Mouse (Mus musculus): ENCODE data around the gene 2210408I21Rik.
"Not testable (repeated sequence)": the region's sequence is repeated elsewhere in the genome, so short reads cannot be mapped to it uniquely, and the experiment has no call there.

2210408I21Rik gene

DNA sequence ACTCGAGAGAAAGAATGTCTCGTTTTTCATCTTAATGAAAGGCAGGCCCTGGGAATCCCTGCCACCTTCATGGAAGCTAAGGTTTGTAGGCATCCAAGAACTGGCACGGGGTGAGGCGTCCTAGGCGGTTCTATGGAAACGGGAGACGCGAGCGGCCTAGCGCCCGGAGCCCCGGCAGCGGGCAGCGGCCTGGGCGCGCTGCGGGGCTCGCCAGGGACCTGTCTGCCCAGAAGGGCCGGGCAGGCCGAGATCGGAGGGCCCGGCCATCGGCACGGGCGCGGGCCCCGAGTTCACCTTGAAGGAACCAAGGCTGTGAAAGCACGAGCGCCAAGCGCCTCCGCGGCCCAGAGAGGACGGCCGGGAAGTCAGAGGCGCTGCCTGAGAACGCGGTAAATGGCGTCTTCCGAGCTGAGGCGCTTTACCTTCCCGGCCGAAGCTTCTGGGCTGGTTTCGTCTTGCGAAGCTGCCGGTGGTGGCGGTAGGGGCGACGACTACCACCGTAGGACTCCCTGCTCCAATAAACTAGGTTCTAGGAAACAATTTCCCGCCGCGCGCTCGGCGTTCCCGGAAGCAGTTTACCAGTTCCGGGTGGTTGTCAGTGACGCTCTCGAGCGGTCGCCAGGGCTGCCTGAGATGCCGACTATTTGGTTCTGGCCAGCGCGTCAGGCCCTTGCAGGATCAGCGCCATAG, at the start of gene 2210408I21Rik, which contains the start of gene Slf1:
Gene 2210408I21Rik, plus strand, starts transcription at position 610 of the 690 bp plus-strand sequence.
Gene Slf1, minus strand, starts transcription at position 543 of the 690 bp plus-strand sequence.
- peak; percentile 91 for DNase-seq

GRCm38 (mm10) chr13:77092876-77093275, 42.5 kb upstream of the 2210408I21Rik start:
- DNase-seq = not testable (repeated sequence)

- DNase-seq = no peak
Measured at GRCm38 (mm10) chr13:77107734-77108133, 27.6 kb upstream of the 2210408I21Rik start.

GRCm38 (mm10) chr13:77118695-77119094, 16.6 kb upstream of the 2210408I21Rik start:
- no peak for DNase-seq

GRCm38 (mm10) chr13:77125159-77125558, 10.2 kb upstream of the 2210408I21Rik start:
- no peak for DNase-seq

DNA sequence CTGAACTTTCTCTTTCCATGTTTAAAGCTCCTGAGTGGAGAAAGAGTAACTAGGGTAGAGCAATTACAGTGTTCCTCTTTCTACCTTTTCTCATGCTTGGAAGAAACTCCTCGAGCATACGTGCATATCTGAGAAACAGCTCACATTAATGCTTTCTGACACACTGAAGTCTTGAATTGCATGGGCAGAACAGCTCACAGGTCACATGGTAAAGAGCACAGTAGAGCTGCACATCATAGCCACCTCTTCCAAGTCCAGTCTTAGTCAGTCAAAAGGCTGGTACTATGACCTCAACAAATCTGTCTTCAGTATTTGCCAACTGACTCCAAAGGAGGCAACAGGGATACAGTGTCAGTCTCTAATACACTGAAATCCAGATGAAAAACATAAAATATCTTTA, 7.1 kb upstream of the 2210408I21Rik start:
- DNase-seq = no peak

GRCm38 (mm10) chr13:77131132-77131531, 4.2 kb upstream of the 2210408I21Rik start:
- DNase-seq = no peak

GRCm38 (mm10) chr13:77135621-77135981, 261 bp downstream of the 2210408I21Rik start:
- no peak for DNase-seq

GRCm38 (mm10) chr13:77140890-77141289, 5.5 kb downstream of the 2210408I21Rik start:
- no peak for DNase-seq

GRCm38 (mm10) chr13:77177931-77178330, 42.6 kb downstream of the 2210408I21Rik start:
- no peak for DNase-seq

- DNase-seq = no peak
Measured at GRCm38 (mm10) chr13:77190606-77191005, 55.3 kb downstream of the 2210408I21Rik start.

DNA sequence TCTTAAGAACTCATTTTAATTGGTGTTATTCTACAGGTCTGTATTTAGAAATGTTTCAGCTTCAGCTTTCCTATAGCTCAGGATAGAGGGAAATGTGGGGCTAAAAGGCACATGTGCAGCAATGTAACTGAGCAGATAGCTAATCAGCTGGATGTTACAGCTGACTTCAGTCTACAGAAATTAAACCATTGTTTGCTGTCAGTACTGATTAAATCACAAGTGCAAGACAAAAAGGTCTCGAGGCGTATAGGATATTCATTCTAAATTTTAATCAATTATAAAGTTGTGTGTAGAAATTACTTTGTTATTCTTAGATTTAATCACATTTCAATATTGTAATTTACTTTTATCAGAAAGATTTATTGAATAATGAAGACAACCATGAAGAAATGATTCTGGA, 56.9 kb downstream of the 2210408I21Rik start:
- DNase-seq = no peak

DNA sequence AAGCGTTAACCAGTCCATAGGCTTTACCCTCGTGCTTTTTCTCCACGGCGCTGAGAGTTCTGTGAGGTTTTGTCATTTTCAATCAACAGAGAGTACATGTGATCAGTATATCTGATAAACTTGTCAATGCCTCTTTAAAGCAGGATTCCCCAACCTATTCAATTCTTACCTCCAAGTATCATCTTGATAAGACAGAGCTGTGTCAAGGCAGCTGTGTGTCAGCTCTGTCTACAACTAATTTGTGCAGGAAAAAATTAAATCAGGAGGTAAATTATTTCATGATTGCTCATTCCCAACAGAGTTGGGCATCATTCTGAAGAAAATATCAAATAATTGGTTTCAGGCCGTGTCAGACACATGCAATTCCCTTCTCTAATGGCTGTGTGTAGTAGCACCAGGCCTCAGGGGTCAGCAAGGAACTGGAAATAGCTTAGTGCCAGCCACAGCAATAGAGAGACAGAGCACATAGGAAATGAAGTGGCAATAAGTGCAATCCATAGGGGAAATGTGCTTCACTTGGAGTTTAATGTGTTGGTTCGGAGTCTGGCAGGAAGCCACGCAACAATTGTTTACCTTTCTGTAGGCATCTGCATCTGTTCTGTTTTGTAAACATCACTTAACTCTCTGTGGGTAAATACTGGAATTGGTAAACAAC, 73.6 kb downstream of the 2210408I21Rik start:
- DNase-seq = no peak

GRCm38 (mm10) chr13:77213196-77213595, 77.9 kb downstream of the 2210408I21Rik start:
- DNase-seq = no peak

DNA sequence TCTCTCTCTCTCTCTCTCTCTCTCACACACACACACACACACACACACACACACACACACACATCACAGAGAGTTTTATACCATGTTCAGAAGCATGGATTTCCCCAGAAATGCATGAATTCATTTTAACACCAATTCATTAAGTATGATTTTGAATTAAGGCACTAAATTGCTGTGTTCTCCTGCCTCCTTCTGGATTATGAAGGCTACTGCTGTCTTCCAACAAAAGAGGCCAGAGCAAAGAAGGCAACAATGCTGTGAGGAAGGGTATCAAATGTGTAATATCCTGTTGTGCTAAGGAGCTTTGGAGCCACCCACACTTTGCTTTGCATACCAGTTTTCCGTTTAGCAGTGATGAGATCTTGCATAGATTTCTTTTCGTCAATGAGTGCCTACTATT, 80.1 kb downstream of the 2210408I21Rik start:
- no peak for DNase-seq

GRCm38 (mm10) chr13:77217672-77218280, 82.4 kb downstream of the 2210408I21Rik start:
- DNase-seq = no peak

DNA sequence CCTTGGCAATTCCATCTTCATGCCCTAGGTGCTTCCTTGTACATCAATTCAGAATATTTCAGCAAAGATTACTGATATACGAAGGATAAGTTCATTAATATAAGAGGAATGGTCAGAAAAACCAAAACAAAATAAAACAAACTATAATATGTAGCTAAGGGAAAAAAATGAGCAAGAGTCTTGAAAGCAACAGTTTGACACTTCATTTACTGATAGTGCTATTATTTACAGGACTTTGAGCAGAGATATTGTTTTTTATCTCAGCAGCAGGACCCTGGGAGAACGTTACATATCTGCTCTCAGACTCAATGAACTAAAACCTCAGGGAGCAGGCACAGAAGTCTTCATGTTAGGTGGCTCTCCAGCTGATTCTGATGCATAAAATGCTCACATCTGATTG, 85.7 kb downstream of the 2210408I21Rik start:
- DNase-seq = no peak

DNA sequence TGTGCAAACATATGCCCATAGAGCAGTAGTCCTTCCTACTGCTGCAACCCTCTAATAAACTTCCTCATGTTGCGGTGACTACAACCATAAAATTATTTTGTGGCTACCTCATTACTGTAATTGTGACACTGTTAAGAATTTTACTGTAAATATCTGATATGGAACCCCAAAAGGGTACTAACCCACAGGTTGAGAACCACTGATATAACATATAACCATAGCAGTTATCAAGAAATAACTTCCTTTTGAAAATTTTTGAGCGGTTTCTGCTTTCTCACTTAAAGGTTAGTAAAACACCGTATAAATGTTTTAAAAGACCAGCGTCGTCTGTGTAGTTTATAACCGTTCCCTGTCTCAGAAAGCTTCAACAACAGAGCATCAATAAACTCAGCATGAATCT, 121.2 kb downstream of the 2210408I21Rik start:
- DNase-seq = no peak

DNA sequence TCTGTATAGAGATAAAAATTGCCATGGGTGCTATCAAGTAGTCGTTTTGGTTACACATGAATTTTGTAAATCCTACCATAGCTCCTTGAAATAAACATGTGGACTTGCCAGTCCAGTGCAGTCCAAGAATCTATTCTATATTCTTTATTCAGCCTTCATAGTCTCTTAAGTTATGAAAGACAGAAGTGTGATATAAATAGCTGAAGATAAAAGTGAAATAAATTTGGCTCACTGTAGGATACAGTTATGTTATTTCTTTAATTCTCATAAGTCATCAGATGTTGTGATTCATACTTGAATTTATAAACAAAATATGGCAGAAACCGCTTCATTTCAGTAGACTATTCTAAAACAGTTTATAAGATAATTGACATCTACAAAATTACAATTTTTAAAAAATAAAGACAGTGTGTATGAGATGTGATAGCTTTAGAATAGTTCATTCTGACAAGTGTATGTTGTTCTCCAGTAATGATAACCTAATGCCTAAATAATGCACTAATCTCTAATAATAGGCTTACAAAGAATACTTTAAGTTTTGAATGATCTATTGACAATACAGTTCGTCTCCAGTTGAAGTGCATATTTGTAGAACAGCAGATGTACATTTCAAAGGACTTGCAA, 127.5 kb downstream of the 2210408I21Rik start:
- no peak for DNase-seq

DNA sequence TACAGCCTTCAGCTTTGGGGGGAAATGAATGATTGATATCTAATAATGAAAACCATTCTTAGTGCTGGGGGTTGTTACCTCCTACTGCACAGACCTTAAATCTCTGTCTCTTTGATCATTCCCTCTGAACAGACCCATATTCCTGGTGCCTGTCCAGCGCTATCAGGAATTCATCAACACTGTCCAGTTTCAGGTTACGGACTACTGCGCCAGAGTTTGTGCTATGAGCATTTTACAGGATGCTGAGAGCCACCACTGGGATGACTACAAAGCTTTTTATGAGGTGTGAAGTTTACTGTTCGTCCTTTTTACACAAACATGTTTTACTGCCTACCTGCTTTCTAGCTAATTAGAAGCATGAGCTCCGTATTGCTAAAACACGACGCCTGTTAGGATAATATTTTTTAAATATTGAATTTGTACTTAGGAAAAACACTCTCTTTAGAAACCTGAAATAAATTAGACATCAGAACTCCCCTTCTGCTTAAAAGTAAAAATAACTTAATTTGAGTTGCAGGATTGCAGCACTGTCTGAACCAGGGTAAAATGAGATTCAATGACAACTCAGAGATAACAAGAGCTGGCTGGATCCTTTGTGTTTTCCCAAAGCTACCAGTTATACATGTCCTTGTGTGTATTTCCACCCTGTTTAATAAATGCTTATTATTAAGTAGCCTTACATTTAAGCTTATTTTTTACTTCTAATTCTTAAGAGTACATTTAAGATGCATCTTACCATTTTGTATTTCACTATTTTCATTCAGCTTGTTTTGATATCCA, 128.2 kb downstream of the 2210408I21Rik start:
- no peak for DNase-seq

DNA sequence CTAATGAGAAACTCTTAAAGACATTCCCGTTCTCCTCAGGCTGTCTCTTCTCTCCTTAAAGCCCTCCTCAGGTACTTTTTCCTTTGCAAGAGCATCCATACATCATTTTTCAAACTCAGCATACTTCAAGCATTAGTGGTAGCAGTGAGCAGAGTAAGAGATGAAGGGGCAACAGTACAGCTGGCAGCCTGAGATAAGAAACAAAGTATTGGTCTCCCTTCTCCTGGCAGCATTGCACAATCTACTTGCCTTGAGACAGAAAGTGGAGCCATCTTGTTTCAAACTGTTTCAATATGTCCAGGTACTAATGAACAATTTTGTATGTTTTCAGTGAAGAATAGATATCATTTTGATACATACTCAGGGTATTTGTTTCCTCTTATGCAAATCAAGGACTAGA, 129.1 kb downstream of the 2210408I21Rik start:
- no peak for DNase-seq

GRCm38 (mm10) chr13:77275172-77275747, 139.9 kb downstream of the 2210408I21Rik start:
- DNase-seq = peak; percentile 19
